Mouse (Mus musculus): ENCODE measurements at regions not wholly inside any gene's neighbourhood (a gene's known extent, or its start where the extent isn't known, plus 50 kb on each side); places are given as distances from the start of the nearest gene placed in this dataset.

- ATAC-seq (replicated peaks; ENCODE audit: low FRiP score, low TSS enrichment, low read depth): no peak
- WGBS: 58% methylated on average over 2 of the region's 2 CpGs
Observed at GRCm38 (mm10) chr12:71416968-71417367, 107.3 kb downstream of the Dact1 start.

GRCm38 (mm10) chr12:71418186-71418585 is 108.5 kb downstream of the Dact1 start:
- Histone ChIP-seq H3K27ac (ENCODE audit: low read depth) (no peak overlapping the region), H3K27me3 (replicated peaks; ENCODE audit: control insufficient read depth, insufficient read depth, low read length) (no peaks in the 10 kb centered on the region), H3K4me1 (replicated peaks; ENCODE audit: control insufficient read depth, insufficient read depth, low read length) (peaks cover 11% of the 10 kb centered on the region; the same call in 1 of the 2 replicates), H3K36me3 (ENCODE audit: control insufficient read depth, insufficient read depth, low read length) (no peaks in the 10 kb centered on the region), H3K4me3 (ENCODE audit: low read depth, low read length) (no peak overlapping the region), H3K9me3 (ENCODE audit: control insufficient read depth, low read length) (no peaks in the 10 kb centered on the region), H3K9ac (ENCODE audit: low read length) (no peak overlapping the region), H3K4me2 (ENCODE audit: low read length) (no peak overlapping the region)
- 50% methylated on average over 7 of the region's 7 CpGs for WGBS
- no peak for DNase-seq (ENCODE audit: low spot score)
- no peak for ATAC-seq (replicated peaks; ENCODE audit: low FRiP score, low TSS enrichment, low read depth)

More at GRCm38 (mm10) chr12:71416968-71417367, 107.3 kb downstream of the Dact1 start:
- Histone ChIP-seq H3K9me3 (ENCODE audit: control insufficient read depth, low read length) (no peaks in the 10 kb centered on the region), H3K4me1 (replicated peaks; ENCODE audit: control insufficient read depth, insufficient read depth, low read length) (peaks cover 11% of the 10 kb centered on the region; the same call in 1 of the 2 replicates), H3K4me2 (ENCODE audit: low read length) (no peak overlapping the region), H3K9ac (ENCODE audit: low read length) (no peak overlapping the region), H3K27ac (ENCODE audit: low read depth) (no peak overlapping the region), H3K4me3 (ENCODE audit: low read depth, low read length) (no peak overlapping the region), H3K36me3 (ENCODE audit: control insufficient read depth, insufficient read depth, low read length) (no peaks in the 10 kb centered on the region), H3K27me3 (replicated peaks; ENCODE audit: control insufficient read depth, insufficient read depth, low read length) (no peaks in the 10 kb centered on the region)
- DNase-seq (ENCODE audit: low spot score): no peak

DNA sequence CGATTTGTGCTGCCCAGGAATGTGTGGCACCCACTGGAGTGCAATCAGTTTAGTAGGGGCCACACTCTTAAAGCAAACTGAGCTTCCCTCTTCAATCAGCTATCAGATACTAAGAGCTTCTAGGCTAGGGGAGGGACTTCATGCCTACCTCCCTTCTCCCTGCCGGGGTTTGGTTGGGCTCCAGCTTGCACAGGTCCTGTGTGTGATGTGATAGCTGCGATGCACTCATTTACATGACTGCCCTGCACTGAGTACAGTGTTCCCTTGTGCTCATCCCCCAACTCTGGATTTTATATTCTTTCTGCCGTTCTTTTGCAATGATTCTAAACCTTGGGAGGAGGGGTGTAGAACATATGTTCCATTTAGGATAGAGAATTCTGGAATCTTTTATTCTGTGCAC is 109.5 kb downstream of the Dact1 start:
- Histone ChIP-seq H3K27me3 (replicated peaks; ENCODE audit: control insufficient read depth, insufficient read depth, low read length) (no peaks in the 10 kb centered on the region), H3K27ac (ENCODE audit: low read depth) (no peak overlapping the region), H3K4me3 (ENCODE audit: low read depth, low read length) (no peak overlapping the region), H3K9me3 (ENCODE audit: control insufficient read depth, low read length) (no peaks in the 10 kb centered on the region), H3K4me2 (ENCODE audit: low read length) (no peak overlapping the region), H3K4me1 (replicated peaks; ENCODE audit: control insufficient read depth, insufficient read depth, low read length) (peaks cover 11% of the 10 kb centered on the region; the same call in 1 of the 2 replicates), H3K9ac (ENCODE audit: low read length) (no peak overlapping the region), H3K36me3 (ENCODE audit: control insufficient read depth, insufficient read depth, low read length) (no peaks in the 10 kb centered on the region)
- ATAC-seq (replicated peaks; ENCODE audit: low FRiP score, low TSS enrichment, low read depth) (no peak), DNase-seq (ENCODE audit: low spot score) (no peak)
- 63% methylated on average over 4 of the region's 4 CpGs for WGBS

DNA sequence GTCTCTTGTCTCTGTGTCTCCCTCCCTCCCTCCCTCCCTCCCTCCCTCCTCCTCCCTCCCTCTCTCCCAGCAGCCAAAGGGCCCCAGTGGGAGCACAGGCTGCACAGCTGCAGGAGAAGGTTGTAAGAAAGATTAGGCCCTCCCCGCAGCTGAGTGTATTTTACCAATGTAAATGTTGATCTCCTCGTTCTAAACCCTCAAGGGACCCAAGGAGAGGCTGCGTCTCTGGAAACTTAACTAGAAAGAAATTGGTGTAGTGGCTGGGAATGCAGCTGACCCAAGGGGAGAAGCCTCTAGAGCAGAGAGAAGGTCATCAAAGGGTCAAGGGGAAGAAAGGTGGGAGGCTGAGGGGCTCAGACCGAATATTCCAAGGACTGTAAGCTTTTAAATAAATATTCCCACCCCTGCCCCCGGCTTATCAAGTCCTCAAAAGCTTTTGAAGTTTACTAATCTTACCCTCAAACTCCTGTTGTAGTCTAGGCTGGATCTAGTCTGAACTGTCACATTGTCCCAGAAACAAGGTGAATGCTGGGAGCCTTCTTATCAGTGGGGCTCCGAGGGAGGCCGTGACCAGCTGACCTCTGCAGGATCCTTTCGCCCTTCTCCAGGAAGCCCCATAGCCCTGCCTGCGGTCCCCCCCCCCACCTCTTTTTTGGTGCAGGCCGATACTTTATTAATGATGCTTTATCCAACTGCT is 116.5 kb downstream of the Dact1 start:
- H3K36me3 ChIP-seq (ENCODE audit: control insufficient read depth, insufficient read depth, low read length): no peaks in the 10 kb centered on the region
- no peak overlapping the region for H3K9ac ChIP-seq (ENCODE audit: low read length)
- DNase-seq (ENCODE audit: low spot score): no peak
- peaks cover 14% of the 10 kb centered on the region for H3K4me1 ChIP-seq (replicated peaks; ENCODE audit: control insufficient read depth, insufficient read depth, low read length)
- no peaks in the 10 kb centered on the region for H3K27me3 ChIP-seq (replicated peaks; ENCODE audit: control insufficient read depth, insufficient read depth, low read length)
- no peak overlapping the region for H3K4me3 ChIP-seq (ENCODE audit: low read depth, low read length)
- H3K4me2 ChIP-seq (ENCODE audit: low read length): no peak overlapping the region
- H3K9me3 ChIP-seq (ENCODE audit: control insufficient read depth, low read length): no peaks in the 10 kb centered on the region
- H3K27ac ChIP-seq (ENCODE audit: low read depth): peak overlapping the region; percentile 22; the same call in 1 of the 2 replicates
- 0 out of 2 replicates have a peak, but pooled peaks have one; percentile 48 for ATAC-seq (replicated peaks; ENCODE audit: low FRiP score, low TSS enrichment, low read depth)
- WGBS: 18% methylated on average over 10 of the region's 10 CpGs

GRCm38 (mm10) chr12:71427974-71428373 is 118.3 kb downstream of the Dact1 start:
- H3K4me1 ChIP-seq (replicated peaks; ENCODE audit: control insufficient read depth, insufficient read depth, low read length): peaks cover 14% of the 10 kb centered on the region
- H3K9me3 ChIP-seq (ENCODE audit: control insufficient read depth, low read length): no peaks in the 10 kb centered on the region
- H3K27ac ChIP-seq (ENCODE audit: low read depth): no peak overlapping the region
- no peaks in the 10 kb centered on the region for H3K27me3 ChIP-seq (replicated peaks; ENCODE audit: control insufficient read depth, insufficient read depth, low read length)
- no peak overlapping the region for H3K9ac ChIP-seq (ENCODE audit: low read length)
- WGBS: 59% methylated on average over 2 of the region's 2 CpGs
- no peak overlapping the region for H3K4me2 ChIP-seq (ENCODE audit: low read length)
- no peak for ATAC-seq (replicated peaks; ENCODE audit: low FRiP score, low TSS enrichment, low read depth)
- H3K4me3 ChIP-seq (ENCODE audit: low read depth, low read length): no peak overlapping the region
- DNase-seq (ENCODE audit: low spot score): no peak
- H3K36me3 ChIP-seq (ENCODE audit: control insufficient read depth, insufficient read depth, low read length): no peaks in the 10 kb centered on the region

GRCm38 (mm10) chr12:71429561-71430200 is 120.0 kb downstream of the Dact1 start:
- DNase-seq (ENCODE audit: low spot score): no peak
- H3K9me3 ChIP-seq (ENCODE audit: control insufficient read depth, low read length): no peaks in the 10 kb centered on the region
- no peak overlapping the region for H3K4me2 ChIP-seq (ENCODE audit: low read length)
- no peaks in the 10 kb centered on the region for H3K27me3 ChIP-seq (replicated peaks; ENCODE audit: control insufficient read depth, insufficient read depth, low read length)
- no peak; the same call in 1 of the 2 replicates for ATAC-seq (replicated peaks; ENCODE audit: low FRiP score, low TSS enrichment, low read depth)
- H3K27ac ChIP-seq (ENCODE audit: low read depth): no peak overlapping the region
- no peaks in the 10 kb centered on the region for H3K36me3 ChIP-seq (ENCODE audit: control insufficient read depth, insufficient read depth, low read length)
- WGBS: 30% methylated on average over 13 of the region's 13 CpGs
- H3K4me1 ChIP-seq (replicated peaks; ENCODE audit: control insufficient read depth, insufficient read depth, low read length): peaks cover 25% of the 10 kb centered on the region
- no peak overlapping the region for H3K9ac ChIP-seq (ENCODE audit: low read length)
- H3K4me3 ChIP-seq (ENCODE audit: low read depth, low read length): no peak overlapping the region

- H3K36me3 ChIP-seq (ENCODE audit: control insufficient read depth, insufficient read depth, low read length): no peaks in the 10 kb centered on the region
- H3K27me3 ChIP-seq (replicated peaks; ENCODE audit: control insufficient read depth, insufficient read depth, low read length): no peaks in the 10 kb centered on the region
- H3K4me2 ChIP-seq (ENCODE audit: low read length): no peak overlapping the region
- WGBS: 36% methylated on average over 11 of the region's 11 CpGs
- no peak overlapping the region for H3K27ac ChIP-seq (ENCODE audit: low read depth)
- no peak overlapping the region for H3K4me3 ChIP-seq (ENCODE audit: low read depth, low read length)
- H3K9ac ChIP-seq (ENCODE audit: low read length): no peak overlapping the region
- H3K4me1 ChIP-seq (replicated peaks; ENCODE audit: control insufficient read depth, insufficient read depth, low read length): peaks cover 25% of the 10 kb centered on the region
- no peaks in the 10 kb centered on the region for H3K9me3 ChIP-seq (ENCODE audit: control insufficient read depth, low read length)
- DNase-seq (ENCODE audit: low spot score) (no peak), ATAC-seq (replicated peaks; ENCODE audit: low FRiP score, low TSS enrichment, low read depth) (no peak)
Observed at GRCm38 (mm10) chr12:71430331-71430730, 120.6 kb downstream of the Dact1 start.

- H3K4me3 ChIP-seq (ENCODE audit: low read depth, low read length): no peak overlapping the region
- H3K4me2 ChIP-seq (ENCODE audit: low read length): no peak overlapping the region
- peaks cover 21% of the 10 kb centered on the region for H3K4me1 ChIP-seq (replicated peaks; ENCODE audit: control insufficient read depth, insufficient read depth, low read length)
- WGBS: 56% methylated on average over 8 of the region's 8 CpGs
- ATAC-seq (replicated peaks; ENCODE audit: low FRiP score, low TSS enrichment, low read depth) (no peak), DNase-seq (ENCODE audit: low spot score) (no peak)
- no peaks in the 10 kb centered on the region for H3K9me3 ChIP-seq (ENCODE audit: control insufficient read depth, low read length)
- H3K27ac ChIP-seq (ENCODE audit: low read depth): no peak overlapping the region
- no peaks in the 10 kb centered on the region for H3K27me3 ChIP-seq (replicated peaks; ENCODE audit: control insufficient read depth, insufficient read depth, low read length)
- H3K9ac ChIP-seq (ENCODE audit: low read length): no peak overlapping the region
- no peaks in the 10 kb centered on the region for H3K36me3 ChIP-seq (ENCODE audit: control insufficient read depth, insufficient read depth, low read length)
Observed at GRCm38 (mm10) chr12:71431116-71431515, 121.4 kb downstream of the Dact1 start.

Measured in intestine, embryonic 14.5 days (tissue).